Mouse (Mus musculus): Measurements from ENCODE around the gene Chchd10. TPM values are rescaled to one million over a fixed set of nuclear protein-coding genes. Genes with fewer than 3 reads are reported as not detected.
A peak's percentile ranks its signal among the peaks of the same experiment; 100 is the strongest.

The Chchd10 gene
- total and polyA plus RNA-seq, 2 experiments from 2014 or later, result 221 to 266 TPM

- Histone ChIP-seq H3K4me3 (ENCODE audit: low read depth, low read length) (no peak within 1 kb of the TSS), H3K4me1 (ENCODE audit: insufficient read depth, low read length) (no peaks in the 10 kb centered on the region), H3K27me3 (ENCODE audit: insufficient read depth, low read length) (no peaks in the 10 kb centered on the region), H3K27ac (ENCODE audit: low read depth, low read length) (no peak within 1 kb of the TSS), H3K36me3 (ENCODE audit: insufficient read depth, low read length) (no peaks in the 10 kb centered on the region), H3K9me3 (ENCODE audit: low read length) (no peaks in the 10 kb centered on the region), H3K9ac (replicated peaks; ENCODE audit: low read length, poor library complexity, severe bottlenecking) (no peak within 1 kb of the TSS), H3K4me2 (ENCODE audit: low read depth, low read length, poor library complexity, severe bottlenecking) (no peak within 1 kb of the TSS)
- no peak for DNase-seq (ENCODE audit: low spot score)
- TF ChIP-seq CTCF (IDR thresholded peaks at IDR 0.05), result no peak
- 82% methylated on average over 15 of the region's 15 CpGs for WGBS
- ATAC-seq (ENCODE audit: low FRiP score), result no peak
These were observed 10.0 kb downstream of the Chchd10 start, which contains the start of gene Vpreb3 for GRCm38 (mm10) chr10:75942736-75943477. Gene Vpreb3, plus strand, starts transcription at chr10:75943057.

- no peaks in the 10 kb centered on the region for H3K27me3 ChIP-seq (ENCODE audit: insufficient read depth, low read length)
- no peaks in the 10 kb centered on the region for H3K4me1 ChIP-seq (ENCODE audit: insufficient read depth, low read length)
- WGBS, result 26% methylated on average over 11 of the region's 11 CpGs
- H3K9ac ChIP-seq (replicated peaks; ENCODE audit: low read length, poor library complexity, severe bottlenecking), result no peak overlapping the region
- no peaks in the 10 kb centered on the region for H3K36me3 ChIP-seq (ENCODE audit: insufficient read depth, low read length)
- DNase-seq (ENCODE audit: low spot score) (peak; percentile 43), ATAC-seq (ENCODE audit: low FRiP score) (no peak)
- H3K27ac ChIP-seq (ENCODE audit: low read depth, low read length), result no peak overlapping the region
- no peak overlapping the region for H3K4me3 ChIP-seq (ENCODE audit: low read depth, low read length)
- no peak for TF ChIP-seq CTCF (IDR thresholded peaks at IDR 0.05)
- H3K4me2 ChIP-seq (ENCODE audit: low read depth, low read length, poor library complexity, severe bottlenecking), result no peak overlapping the region
- no peaks in the 10 kb centered on the region for H3K9me3 ChIP-seq (ENCODE audit: low read length)
These were observed 11.3 kb downstream of the Chchd10 start for GRCm38 (mm10) chr10:75944066-75944772.

GRCm38 (mm10) chr10:75945213-75945612 is 12.3 kb downstream of the Chchd10 start:
- no peak overlapping the region for H3K27ac ChIP-seq (ENCODE audit: low read depth, low read length)
- 93% methylated on average over 7 of the region's 7 CpGs for WGBS
- DNase-seq (ENCODE audit: low spot score) (no peak), ATAC-seq (ENCODE audit: low FRiP score) (no peak)
- H3K4me3 ChIP-seq (ENCODE audit: low read depth, low read length), result no peak overlapping the region
- no peaks in the 10 kb centered on the region for H3K36me3 ChIP-seq (ENCODE audit: insufficient read depth, low read length)
- H3K9ac ChIP-seq (replicated peaks; ENCODE audit: low read length, poor library complexity, severe bottlenecking), result no peak overlapping the region
- no peak for TF ChIP-seq CTCF (IDR thresholded peaks at IDR 0.05)
- no peaks in the 10 kb centered on the region for H3K27me3 ChIP-seq (ENCODE audit: insufficient read depth, low read length)
- H3K4me2 ChIP-seq (ENCODE audit: low read depth, low read length, poor library complexity, severe bottlenecking), result no peak overlapping the region
- H3K9me3 ChIP-seq (ENCODE audit: low read length), result no peaks in the 10 kb centered on the region
- H3K4me1 ChIP-seq (ENCODE audit: insufficient read depth, low read length), result no peaks in the 10 kb centered on the region

GRCm38 (mm10) chr10:75945896-75946295 is 13.0 kb downstream of the Chchd10 start:
- Histone ChIP-seq H3K4me3 (ENCODE audit: low read depth, low read length) (no peak overlapping the region), H3K27me3 (ENCODE audit: insufficient read depth, low read length) (no peaks in the 10 kb centered on the region), H3K4me2 (ENCODE audit: low read depth, low read length, poor library complexity, severe bottlenecking) (no peak overlapping the region), H3K9ac (replicated peaks; ENCODE audit: low read length, poor library complexity, severe bottlenecking) (no peak overlapping the region), H3K4me1 (ENCODE audit: insufficient read depth, low read length) (peaks cover 2% of the 10 kb centered on the region; the same call in 1 of the 2 replicates), H3K27ac (ENCODE audit: low read depth, low read length) (no peak overlapping the region), H3K36me3 (ENCODE audit: insufficient read depth, low read length) (no peaks in the 10 kb centered on the region), H3K9me3 (ENCODE audit: low read length) (no peaks in the 10 kb centered on the region)
- DNase-seq (ENCODE audit: low spot score) (no peak), ATAC-seq (ENCODE audit: low FRiP score) (no peak)
- 78% methylated on average over 7 of the region's 7 CpGs for WGBS
- TF ChIP-seq CTCF (IDR thresholded peaks at IDR 0.05), result no peak

- no peak for DNase-seq (ENCODE audit: low spot score)
- ATAC-seq (ENCODE audit: low FRiP score), result no peak
- 0 out of 2 replicates have a peak, but pooled peaks cover 3% of the 10 kb centered on the region for H3K27me3 ChIP-seq (ENCODE audit: insufficient read depth, low read length)
These were observed 15.1 kb downstream of the Chchd10 start for GRCm38 (mm10) chr10:75948079-75948478.

More at GRCm38 (mm10) chr10:75948079-75948478, 15.1 kb downstream of the Chchd10 start:
- no peaks in the 10 kb centered on the region for H3K36me3 ChIP-seq (ENCODE audit: insufficient read depth, low read length)
- no peak for TF ChIP-seq CTCF (IDR thresholded peaks at IDR 0.05)
- no peak overlapping the region for H3K4me3 ChIP-seq (ENCODE audit: low read depth, low read length)
- H3K4me1 ChIP-seq (ENCODE audit: insufficient read depth, low read length), result peaks cover 5% of the 10 kb centered on the region; the same call in 1 of the 2 replicates
- H3K27ac ChIP-seq (ENCODE audit: low read depth, low read length), result no peak overlapping the region
- no peak overlapping the region for H3K4me2 ChIP-seq (ENCODE audit: low read depth, low read length, poor library complexity, severe bottlenecking)
- WGBS, result 72% methylated on average over 5 of the region's 5 CpGs
- no peak overlapping the region for H3K9ac ChIP-seq (replicated peaks; ENCODE audit: low read length, poor library complexity, severe bottlenecking)
- no peaks in the 10 kb centered on the region for H3K9me3 ChIP-seq (ENCODE audit: low read length)
